Mouse (Mus musculus): ENCODE data around the gene Gm16253. TPM values are rescaled to one million over a fixed set of nuclear protein-coding genes. Genes with fewer than 3 reads are reported as not detected.

Gene Gm16253
- polyA plus RNA-seq, 1 experiment from 2014 or later = 2.1 TPM

GRCm38 (mm10) chr3:96577566-96577965, 782 bp downstream of the Gm16253 start:
- H3K4me2 ChIP-seq = peak overlapping the region; percentile 57
- no peak for ATAC-seq (replicated peaks; ENCODE audit: low FRiP score)
- peak overlapping the region; percentile 29; the same call in 1 of the 2 replicates for H3K9ac ChIP-seq
- H3K4me1 ChIP-seq = peaks cover 55% of the 10 kb centered on the region
- H3K36me3 ChIP-seq = no peaks in the 10 kb centered on the region
- no peak overlapping the region for H3K4me3 ChIP-seq (replicated peaks)
- peak overlapping the region; percentile 98 for H3K27ac ChIP-seq
- H3K27me3 ChIP-seq = peaks cover 5% of the 10 kb centered on the region; the same call in 1 of the 2 replicates
- 48% methylated on average over 4 of the region's 4 CpGs for WGBS
- H3K9me3 ChIP-seq (replicated peaks) = no peaks in the 10 kb centered on the region

GRCm38 (mm10) chr3:96578561-96579238, 1.9 kb downstream of the Gm16253 start:
- ATAC-seq (replicated peaks; ENCODE audit: low FRiP score) = no peak
- no peak overlapping the region for H3K4me3 ChIP-seq (replicated peaks)
- 80% methylated on average over 12 of the region's 12 CpGs for whole genome bisulfite sequencing
- H3K27me3 ChIP-seq = peaks cover 5% of the 10 kb centered on the region; the same call in 1 of the 2 replicates
- H3K4me2 ChIP-seq = no peak overlapping the region
- H3K9ac ChIP-seq = no peak overlapping the region
- peak overlapping the region; percentile 3; the same call in 1 of the 2 replicates for H3K27ac ChIP-seq
- H3K36me3 ChIP-seq = no peaks in the 10 kb centered on the region
- no peaks in the 10 kb centered on the region for H3K9me3 ChIP-seq (replicated peaks)
- H3K4me1 ChIP-seq = peaks cover 55% of the 10 kb centered on the region

DNA sequence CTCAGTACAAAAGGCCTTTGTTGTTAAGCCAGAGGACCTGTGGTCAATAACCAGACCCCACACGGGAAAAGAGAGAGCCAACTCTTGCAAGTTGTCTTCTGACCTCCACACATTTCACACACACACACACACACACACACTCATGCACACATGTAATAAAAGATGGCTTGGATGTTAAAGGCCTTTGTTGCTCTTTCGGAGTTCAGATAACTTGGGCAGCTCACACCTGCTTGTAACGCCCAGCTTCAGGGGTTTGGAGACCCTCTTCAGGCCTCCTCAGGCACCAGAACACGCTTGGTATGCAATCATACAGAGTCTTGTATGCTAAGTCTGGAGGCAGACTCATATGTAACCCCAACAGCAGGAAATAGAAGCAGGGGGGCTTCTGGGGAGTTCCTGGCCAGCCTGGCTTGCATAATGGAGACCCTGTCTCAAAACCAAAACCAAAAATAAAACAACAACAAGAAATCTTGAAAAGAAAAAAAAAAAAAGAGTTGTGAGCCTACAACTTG, 2.5 kb downstream of the Gm16253 start:
- no peak overlapping the region for H3K4me2 ChIP-seq
- no peak for ATAC-seq (replicated peaks; ENCODE audit: low FRiP score)
- H3K27ac ChIP-seq = 0 out of 2 replicates have a peak overlapping the region, but pooled peaks have one; percentile 3

DNA sequence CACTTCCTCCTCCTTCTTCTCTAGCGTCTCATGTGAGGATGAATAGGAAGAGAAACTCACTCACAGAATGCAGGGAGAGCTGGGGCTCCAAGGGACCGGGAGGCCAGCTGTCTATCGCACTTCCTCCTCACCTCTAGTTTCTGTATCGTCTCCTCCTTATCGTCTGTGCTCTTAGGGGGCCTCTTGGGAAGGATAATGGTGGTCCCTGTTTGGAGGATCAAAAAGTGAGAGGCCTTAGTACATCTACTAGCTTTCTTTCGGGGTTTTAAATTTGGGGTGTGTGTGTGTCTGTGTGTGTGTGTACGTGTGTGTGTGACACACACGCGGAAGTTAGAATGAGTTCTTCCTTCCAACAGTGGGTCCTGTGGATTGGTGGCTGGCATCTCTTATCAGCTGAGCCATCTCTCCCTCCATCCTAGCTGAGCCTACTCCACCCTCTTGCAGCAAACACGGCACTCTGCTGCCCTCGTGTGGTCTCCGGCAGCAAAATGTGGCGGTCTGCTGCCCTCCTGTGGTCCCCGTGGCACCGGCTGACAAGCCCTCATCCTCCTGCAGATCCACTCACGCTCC, 3.2 kb downstream of the Gm16253 start:
- 8% methylated on average over 16 of the region's 16 CpGs for WGBS
- Histone ChIP-seq H3K9ac (peak overlapping the region; percentile 45; the same call in 1 of the 2 replicates), H3K27me3 (peaks cover 5% of the 10 kb centered on the region; the same call in 1 of the 2 replicates), H3K4me3 (replicated peaks) (peak overlapping the region; percentile 26), H3K4me1 (peaks cover 47% of the 10 kb centered on the region), H3K27ac (peak overlapping the region; percentile 43), H3K4me2 (peak overlapping the region; percentile 59), H3K9me3 (replicated peaks) (no peaks in the 10 kb centered on the region), H3K36me3 (no peaks in the 10 kb centered on the region)
- no peak for ATAC-seq (replicated peaks; ENCODE audit: low FRiP score)

More for the DNA sequence above, 2.5 kb downstream of the Gm16253 start:
- no peak overlapping the region for H3K9ac ChIP-seq
- no peaks in the 10 kb centered on the region for H3K9me3 ChIP-seq (replicated peaks)
- H3K27me3 ChIP-seq = peaks cover 5% of the 10 kb centered on the region; the same call in 1 of the 2 replicates
- H3K4me1 ChIP-seq = peaks cover 49% of the 10 kb centered on the region
- 79% methylated on average over 4 of the region's 4 CpGs for WGBS
- H3K4me3 ChIP-seq (replicated peaks) = no peak overlapping the region
- no peaks in the 10 kb centered on the region for H3K36me3 ChIP-seq

GRCm38 (mm10) chr3:96581141-96581540, 4.4 kb downstream of the Gm16253 start:
- no peak overlapping the region for H3K4me2 ChIP-seq
- H3K4me1 ChIP-seq = peaks cover 36% of the 10 kb centered on the region
- H3K9ac ChIP-seq = no peak overlapping the region
- no peaks in the 10 kb centered on the region for H3K36me3 ChIP-seq
- no peaks in the 10 kb centered on the region for H3K9me3 ChIP-seq (replicated peaks)
- ATAC-seq (replicated peaks; ENCODE audit: low FRiP score) = no peak
- no peak overlapping the region for H3K27ac ChIP-seq
- H3K27me3 ChIP-seq = peaks cover 5% of the 10 kb centered on the region; the same call in 1 of the 2 replicates
- H3K4me3 ChIP-seq (replicated peaks) = no peak overlapping the region
- 60% methylated on average over 6 of the region's 6 CpGs for WGBS

- no peak for ATAC-seq (replicated peaks; ENCODE audit: low FRiP score)
- no peaks in the 10 kb centered on the region for H3K36me3 ChIP-seq
- 80% methylated on average over 16 of the region's 16 CpGs for WGBS
- no peak overlapping the region for H3K9ac ChIP-seq
- H3K4me3 ChIP-seq (replicated peaks) = no peak overlapping the region
- peaks cover 5% of the 10 kb centered on the region; the same call in 1 of the 2 replicates for H3K27me3 ChIP-seq
- H3K9me3 ChIP-seq (replicated peaks) = no peaks in the 10 kb centered on the region
- H3K27ac ChIP-seq = no peak overlapping the region
- H3K4me2 ChIP-seq = no peak overlapping the region
- H3K4me1 ChIP-seq = peaks cover 28% of the 10 kb centered on the region
Measured at GRCm38 (mm10) chr3:96581771-96582515, 5.2 kb downstream of the Gm16253 start.

DNA sequence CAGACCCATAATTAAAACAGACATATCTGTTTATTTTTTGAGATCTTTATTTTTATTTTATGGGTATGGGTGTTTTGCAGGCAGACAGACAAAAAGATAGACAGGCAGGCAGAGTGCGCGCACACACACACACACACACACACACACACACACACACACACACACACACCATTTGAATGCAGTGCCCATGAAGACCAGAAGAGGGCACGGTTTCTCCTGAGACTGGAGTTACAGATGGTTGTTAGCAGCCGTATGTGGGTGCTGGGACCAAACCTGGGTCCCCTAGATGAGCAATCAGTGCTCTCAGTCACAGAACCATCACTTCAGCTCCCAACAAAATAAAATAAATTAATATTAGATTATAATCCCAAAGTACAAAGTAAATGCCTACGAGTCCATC, 6.6 kb downstream of the Gm16253 start:
- ATAC-seq (replicated peaks; ENCODE audit: low FRiP score) = no peak
- Histone ChIP-seq H3K27ac (no peak overlapping the region), H3K36me3 (no peaks in the 10 kb centered on the region), H3K4me1 (peaks cover 16% of the 10 kb centered on the region), H3K4me2 (no peak overlapping the region), H3K4me3 (replicated peaks) (no peak overlapping the region), H3K9me3 (replicated peaks) (no peaks in the 10 kb centered on the region), H3K27me3 (peaks cover 5% of the 10 kb centered on the region; the same call in 1 of the 2 replicates), H3K9ac (no peak overlapping the region)
- 92% methylated on average over 5 of the region's 5 CpGs for WGBS

- Histone ChIP-seq H3K4me2 (no peak overlapping the region), H3K9me3 (replicated peaks) (no peaks in the 10 kb centered on the region), H3K27me3 (peaks cover 10% of the 10 kb centered on the region), H3K4me1 (peaks cover 18% of the 10 kb centered on the region), H3K9ac (no peak overlapping the region), H3K27ac (no peak overlapping the region), H3K36me3 (no peaks in the 10 kb centered on the region), H3K4me3 (replicated peaks) (no peak overlapping the region)
- 80% methylated on average over 4 of the region's 4 CpGs for WGBS
- no peak for ATAC-seq (replicated peaks; ENCODE audit: low FRiP score)
Measured at GRCm38 (mm10) chr3:96590657-96591056, 13.9 kb downstream of the Gm16253 start.

GRCm38 (mm10) chr3:96593374-96593773, 16.6 kb downstream of the Gm16253 start:
- WGBS = 2% methylated on average over 10 of the region's 10 CpGs
- H3K4me2 ChIP-seq = peak overlapping the region; percentile 78
- no peaks in the 10 kb centered on the region for H3K36me3 ChIP-seq
- H3K4me3 ChIP-seq (replicated peaks) = peak overlapping the region; percentile 85
- peak overlapping the region; percentile 75 for H3K9ac ChIP-seq
- H3K9me3 ChIP-seq (replicated peaks) = no peaks in the 10 kb centered on the region
- ATAC-seq (replicated peaks; ENCODE audit: low FRiP score) = no peak
- H3K27me3 ChIP-seq = peaks cover 26% of the 10 kb centered on the region
- peak overlapping the region; percentile 88 for H3K27ac ChIP-seq
- H3K4me1 ChIP-seq = peaks cover 45% of the 10 kb centered on the region

DNA sequence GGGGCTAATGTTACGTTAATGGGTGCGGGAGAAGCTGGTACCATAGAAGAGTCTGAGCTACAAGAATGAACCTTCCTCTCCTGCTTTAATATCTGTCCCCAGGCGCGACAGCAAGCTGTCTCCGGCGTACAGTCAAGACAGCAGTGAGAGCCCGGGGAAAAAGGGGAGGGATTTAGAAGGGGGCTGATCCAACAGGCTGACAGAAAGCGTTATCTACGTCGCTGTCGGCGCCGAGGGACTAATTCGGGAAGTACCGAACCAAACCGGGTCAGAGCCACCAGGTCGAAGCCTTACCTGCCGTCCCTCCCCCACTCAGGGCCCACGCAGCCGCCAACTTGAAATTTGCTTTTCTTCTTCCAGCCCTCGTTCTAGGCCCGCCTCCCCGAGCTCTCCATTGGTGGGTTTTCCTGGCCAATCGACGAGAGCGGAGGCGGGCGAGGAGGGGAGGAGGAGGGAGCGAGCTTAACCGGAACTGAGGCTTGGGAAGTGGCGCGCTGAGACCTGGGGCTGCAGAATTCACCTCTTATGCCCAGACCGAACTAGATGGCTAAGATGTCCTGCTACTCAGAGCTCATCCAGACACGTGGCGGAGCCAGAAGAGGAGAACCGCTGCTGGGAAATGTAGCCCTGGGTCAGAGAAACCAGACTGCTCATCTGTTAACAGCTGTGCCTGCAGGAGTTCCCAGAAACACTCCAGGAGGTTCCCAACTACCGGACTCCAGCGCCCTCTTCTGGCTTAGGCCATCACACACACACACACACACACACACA, 17.2 kb downstream of the Gm16253 start, which contains the start of gene Polr3gl:
Gene Polr3gl (minus strand): TSS at position 392 of the 771 bp plus-strand sequence.
- H3K27me3 ChIP-seq = peaks cover 32% of the 10 kb centered on the region
- under 1% methylated on average over 37 of the region's 38 CpGs for WGBS

DNA sequence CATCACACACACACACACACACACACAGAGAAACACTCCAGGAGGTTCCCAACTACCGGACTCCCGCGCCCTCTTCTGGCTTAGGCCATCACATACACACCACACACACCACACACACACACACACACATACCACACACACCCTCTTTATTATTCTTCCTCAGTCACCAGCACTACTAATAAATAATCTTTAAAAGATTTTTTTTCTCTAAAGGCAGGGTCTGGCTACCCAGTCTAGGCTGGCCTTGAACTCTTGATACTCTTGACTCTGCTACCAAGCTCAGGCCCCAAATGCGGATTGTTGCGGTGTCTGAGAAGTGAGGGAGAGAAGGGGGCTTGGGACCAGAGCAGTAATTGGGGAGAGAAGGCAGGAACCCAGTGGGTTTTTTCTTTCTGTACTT, 18.1 kb downstream of the Gm16253 start:
- ATAC-seq (replicated peaks; ENCODE audit: low FRiP score) = no peak
- 70% methylated on average over 5 of the region's 5 CpGs for WGBS
- no peaks in the 10 kb centered on the region for H3K9me3 ChIP-seq (replicated peaks)
- H3K36me3 ChIP-seq = no peaks in the 10 kb centered on the region
- H3K27ac ChIP-seq = no peak overlapping the region
- H3K9ac ChIP-seq = no peak overlapping the region
- no peak overlapping the region for H3K4me3 ChIP-seq (replicated peaks)
- H3K27me3 ChIP-seq = peaks cover 38% of the 10 kb centered on the region
- H3K4me1 ChIP-seq = peaks cover 54% of the 10 kb centered on the region
- H3K4me2 ChIP-seq = no peak overlapping the region

More for the DNA sequence above, 17.2 kb downstream of the Gm16253 start, which contains the start of gene Polr3gl:
- H3K4me1 ChIP-seq = peaks cover 51% of the 10 kb centered on the region
- peak; percentile 88 for ATAC-seq (replicated peaks; ENCODE audit: low FRiP score)
- H3K27ac ChIP-seq = peak within 1 kb of the TSS; percentile 88
- peak within 1 kb of the TSS; percentile 85 for H3K4me3 ChIP-seq (replicated peaks)
- H3K9ac ChIP-seq = peak within 1 kb of the TSS; percentile 75
- H3K4me2 ChIP-seq = peak within 1 kb of the TSS; percentile 78
- H3K9me3 ChIP-seq (replicated peaks) = no peaks in the 10 kb centered on the region
- H3K36me3 ChIP-seq = no peaks in the 10 kb centered on the region
